Mouse (Mus musculus) urinary bladder, postnatal 25 days (tissue): Measurements from ENCODE around the gene Arntl2.
"Not testable (repeated sequence)": the region's sequence is repeated elsewhere in the genome, so short reads cannot be mapped to it uniquely, and the experiment has no call there.

ENCODE experiments used
- DNase-seq: peaks from one replicate; pipeline ENCODE4 v3.0.0; 2022; ENCODE audit warnings: low spot score

Gene Arntl2

DNA sequence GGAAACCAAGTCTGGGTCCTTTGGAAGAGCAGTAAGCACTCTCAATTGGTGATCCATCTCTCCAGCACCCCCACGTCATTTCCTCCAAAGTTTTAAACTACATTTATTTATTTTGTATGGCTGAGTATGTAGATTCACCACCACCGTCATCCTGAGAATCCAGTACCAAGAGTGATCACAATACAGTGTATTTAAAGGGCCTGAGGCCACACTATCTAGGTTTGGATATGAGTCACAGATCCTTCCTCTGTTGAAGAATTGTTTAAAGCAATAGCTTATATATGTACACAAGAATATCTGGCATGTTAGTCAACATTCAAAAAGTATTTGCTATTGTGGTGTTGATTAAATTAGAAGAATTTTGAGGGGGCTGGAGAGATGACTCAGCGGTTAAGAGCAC lies 52.4 kb downstream of the Arntl2 start:
- no peak for DNase-seq

DNA sequence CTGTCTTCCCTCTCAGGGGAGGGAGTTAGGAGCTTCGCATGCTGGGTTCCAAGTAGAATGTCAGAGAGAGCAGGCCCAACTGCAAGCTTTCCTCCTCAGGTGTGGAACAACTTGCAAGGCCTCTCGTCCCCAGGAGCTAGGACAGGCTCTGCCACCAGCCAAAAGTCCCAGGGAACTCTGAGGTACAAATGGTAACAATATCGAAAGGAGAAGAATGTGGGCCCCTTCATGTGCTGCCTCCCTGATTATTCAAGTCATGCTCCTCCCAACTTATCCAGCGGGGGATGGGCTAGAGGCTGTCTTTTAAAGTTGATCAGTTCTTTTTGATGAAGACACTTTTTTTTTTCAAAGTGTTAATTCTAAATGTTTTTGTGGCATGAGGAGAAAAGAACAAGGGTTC lies 54.2 kb downstream of the Arntl2 start, which contains the start of gene Smco2:
Gene Smco2, plus strand, starts transcription at position 55 of the 400 bp plus-strand sequence.
- no peak for DNase-seq

DNA sequence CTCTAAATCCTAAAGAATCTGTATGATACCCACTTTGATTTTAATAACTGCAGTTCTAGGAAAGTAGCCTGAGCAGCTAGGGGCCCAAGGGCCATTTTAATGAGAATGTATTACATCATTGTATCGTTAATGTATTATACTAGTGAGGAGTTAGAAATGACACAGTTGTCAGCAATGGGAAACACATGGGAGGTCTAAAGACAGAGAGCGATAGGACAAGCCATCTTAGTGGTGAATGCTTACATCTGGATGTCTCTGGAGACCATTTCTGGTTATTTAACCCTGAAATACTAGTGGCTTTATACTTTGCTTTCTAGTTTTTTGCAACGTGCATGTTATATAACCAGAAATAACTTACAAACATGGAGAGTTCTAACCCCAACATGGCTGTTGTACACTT lies 56.1 kb downstream of the Arntl2 start:
- DNase-seq = no peak

DNA sequence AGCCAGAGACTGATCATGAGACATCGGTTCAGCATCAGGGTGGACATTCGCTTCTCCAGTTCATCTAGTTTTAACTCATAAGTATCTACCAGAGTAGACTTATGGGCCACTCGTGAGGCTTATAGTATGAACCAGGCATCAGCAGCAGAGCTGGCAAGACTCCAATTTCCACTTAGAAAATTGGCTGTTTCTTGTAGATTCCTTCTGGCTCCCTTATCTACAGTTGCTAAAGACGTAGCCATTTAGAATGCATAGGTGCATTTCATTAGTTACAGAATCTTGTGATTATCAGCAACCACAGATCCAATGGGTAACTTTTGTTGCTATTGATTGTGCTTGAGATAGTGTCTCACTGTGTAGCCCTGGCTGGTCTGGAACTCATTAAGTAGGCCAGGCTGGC lies 56.9 kb downstream of the Arntl2 start:
- DNase-seq = no peak

DNA sequence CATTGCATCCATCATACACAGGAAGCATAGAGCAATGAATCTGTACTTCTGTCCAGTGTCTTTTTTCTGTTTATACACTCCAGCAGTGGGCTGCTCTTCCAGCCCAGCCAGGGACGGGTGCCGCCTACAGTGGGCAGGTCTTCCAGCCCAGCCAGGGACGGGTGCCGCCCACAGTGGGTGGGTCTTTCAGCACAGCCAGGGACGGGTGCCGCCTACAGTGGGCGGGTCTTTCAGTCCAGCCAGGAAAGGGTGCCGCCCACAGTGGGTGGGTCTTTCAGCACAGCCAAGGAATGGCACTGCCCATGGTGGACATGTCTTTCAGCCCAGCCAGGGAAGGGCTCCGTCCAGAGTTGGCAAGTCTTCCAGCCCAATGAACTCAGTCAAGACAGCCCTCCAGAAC lies 59.3 kb downstream of the Arntl2 start:
- no peak for DNase-seq

DNA sequence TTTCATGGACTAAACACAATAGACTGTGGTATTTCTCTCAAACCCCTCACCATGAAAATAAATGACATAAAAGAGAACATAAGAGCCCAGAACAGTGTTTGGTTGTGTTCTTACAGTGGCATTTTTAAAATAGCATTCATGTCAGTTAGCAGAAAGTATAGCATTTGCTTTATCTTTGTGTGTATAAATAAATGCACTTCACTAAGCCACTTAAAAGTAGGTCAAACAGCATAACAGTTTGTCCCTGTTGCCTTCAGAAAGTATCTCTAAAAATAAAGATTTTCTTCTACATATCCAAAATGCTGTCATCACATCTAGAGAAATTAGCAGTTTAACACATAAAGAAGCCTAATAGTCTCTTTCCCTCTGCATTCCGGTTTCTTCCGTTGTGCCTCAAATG lies 61.5 kb downstream of the Arntl2 start:
- no peak for DNase-seq

DNA sequence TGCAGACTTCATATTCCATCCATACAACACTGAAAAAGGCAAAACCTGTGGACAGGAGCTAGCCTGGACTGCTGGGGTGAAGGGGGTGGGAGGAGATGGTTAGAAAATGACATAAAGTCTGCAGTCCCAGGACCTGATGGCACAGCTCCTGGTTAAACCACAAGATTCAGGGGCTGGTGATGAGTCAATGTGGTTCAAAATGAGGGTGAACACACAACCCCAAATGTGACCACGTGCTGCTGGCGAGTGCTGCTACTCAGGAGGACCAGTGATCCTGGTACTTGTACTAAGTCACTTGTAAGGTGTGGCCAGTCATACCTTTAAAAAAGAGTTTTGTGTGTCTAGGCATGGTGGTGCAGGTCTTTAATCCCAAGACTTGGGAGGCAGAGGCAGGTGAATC lies 67.3 kb downstream of the Arntl2 start:
- no peak for DNase-seq

DNA sequence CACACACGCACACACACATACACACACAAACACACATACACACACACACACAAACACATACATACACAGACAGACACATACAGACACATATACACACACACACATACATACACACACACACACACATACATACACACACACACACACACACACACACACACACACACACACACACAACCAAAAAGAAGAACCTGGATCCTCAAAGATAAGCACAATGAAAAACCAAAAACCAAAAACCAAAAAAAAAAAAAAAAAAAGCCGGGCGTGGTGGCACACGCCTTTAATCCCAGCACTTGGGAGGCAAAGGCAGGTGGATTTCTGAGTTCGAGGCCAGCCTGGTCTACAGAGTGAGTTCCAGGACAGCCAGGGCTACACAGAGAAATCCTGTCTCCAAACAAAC lies 68.5 kb downstream of the Arntl2 start:
- DNase-seq = not testable (repeated sequence)

DNA sequence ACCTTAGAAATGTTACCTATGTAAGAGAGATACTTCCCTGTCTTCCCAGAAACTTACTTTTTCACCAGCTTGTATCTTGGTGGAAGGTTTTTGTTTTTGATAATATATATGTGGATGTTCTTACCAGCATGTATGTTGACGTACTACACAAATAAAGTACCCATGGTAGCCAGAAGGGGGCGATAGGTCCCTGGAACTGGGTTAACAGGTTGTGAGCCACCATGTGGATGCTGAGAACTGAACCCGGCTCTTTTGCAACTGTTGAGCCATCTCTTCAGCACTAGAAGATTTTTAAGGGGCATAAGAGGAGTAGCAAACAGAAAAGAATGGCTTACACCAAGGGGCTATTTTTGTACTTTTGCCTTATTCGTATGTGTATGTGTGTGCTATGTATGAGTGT lies 69.8 kb downstream of the Arntl2 start:
- DNase-seq = no peak

DNA sequence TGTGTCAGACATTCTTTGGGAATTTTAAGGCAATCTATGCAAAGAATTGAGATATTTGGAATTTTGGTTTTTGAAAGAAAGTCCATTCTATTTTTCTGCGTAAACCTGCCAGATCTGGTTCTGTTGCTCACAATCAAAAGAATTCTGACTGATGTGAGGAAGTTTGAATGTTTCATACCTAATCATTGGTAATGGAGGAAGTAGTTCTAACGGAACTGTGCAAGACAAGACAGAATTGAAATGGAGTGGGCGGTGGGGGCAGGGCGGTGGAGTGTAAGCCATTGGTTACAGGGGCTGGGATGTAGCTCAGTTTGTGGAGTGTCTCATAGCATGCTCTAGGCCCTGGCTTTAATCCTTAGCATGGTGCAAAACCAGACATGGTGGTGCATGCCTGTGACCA lies 76.1 kb downstream of the Arntl2 start:
- DNase-seq = no peak

DNA sequence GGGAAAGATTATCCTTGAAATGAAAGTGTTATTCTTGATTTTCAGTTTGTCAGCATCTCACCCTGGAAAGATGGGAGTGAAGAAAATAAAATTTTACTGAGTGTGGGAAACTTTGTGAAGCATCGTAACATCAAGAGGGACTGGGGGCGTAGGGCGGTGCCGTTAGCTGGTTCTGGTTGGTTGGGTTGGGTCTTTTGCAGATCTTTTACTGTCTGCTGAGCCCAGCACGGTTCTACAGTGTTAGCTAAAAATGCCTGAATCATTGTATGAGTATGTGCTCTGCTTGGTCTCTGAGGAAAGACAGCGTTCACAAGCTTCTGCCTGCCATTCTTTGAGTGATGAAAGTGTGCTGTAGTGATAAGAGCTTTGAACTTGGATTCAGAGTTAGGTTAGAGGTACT lies 78.6 kb downstream of the Arntl2 start:
- DNase-seq = no peak

DNA sequence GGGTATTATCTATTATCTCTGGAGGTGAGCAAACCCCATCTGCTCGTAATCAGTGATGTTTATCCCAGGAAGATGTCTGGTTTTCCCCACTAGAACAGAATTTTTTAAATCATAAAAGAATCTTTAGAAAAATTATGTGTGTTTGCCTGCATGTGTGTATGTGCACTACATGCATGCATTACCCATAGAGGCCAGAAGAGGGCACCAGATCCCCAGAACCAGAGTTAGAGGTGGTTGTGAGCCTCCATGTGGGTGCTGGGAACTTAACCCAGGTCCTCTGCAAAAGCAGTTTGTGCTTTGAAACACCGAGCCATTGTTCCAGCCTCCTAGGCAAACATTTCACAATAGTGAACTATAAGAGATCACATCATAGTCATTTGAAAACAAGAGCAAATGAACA lies 81.0 kb downstream of the Arntl2 start:
- no peak for DNase-seq

DNA sequence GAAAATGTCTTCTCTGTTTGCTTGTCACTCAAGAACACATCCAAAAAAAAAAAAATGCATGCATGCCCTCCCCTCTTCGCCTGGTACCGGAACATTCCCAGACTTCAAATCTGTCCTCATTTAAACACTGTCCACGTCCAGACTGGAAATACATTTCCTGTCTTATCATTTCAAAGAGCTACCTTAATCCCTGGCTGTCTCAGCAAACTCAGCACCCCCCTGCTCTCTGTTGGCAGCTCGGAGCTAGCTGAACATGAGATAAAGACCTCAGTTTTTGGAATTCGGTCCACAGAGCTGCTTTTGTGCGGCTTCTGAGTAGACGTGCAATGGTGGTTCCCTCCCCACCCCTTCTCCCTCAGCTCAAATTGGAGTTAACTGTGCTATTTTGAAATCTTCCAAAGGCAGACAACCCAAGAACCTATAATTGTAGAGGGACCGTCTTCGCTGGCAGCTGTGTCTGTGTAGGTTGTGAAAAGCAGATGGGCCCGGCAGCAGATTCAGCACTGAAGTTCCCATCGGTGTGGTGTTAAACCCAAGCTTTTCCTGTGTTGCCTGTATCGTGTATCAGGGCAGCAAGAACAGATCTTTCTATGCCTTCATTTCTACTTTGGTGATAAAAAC lies 81.7 kb downstream of the Arntl2 start:
- DNase-seq = no peak

DNA sequence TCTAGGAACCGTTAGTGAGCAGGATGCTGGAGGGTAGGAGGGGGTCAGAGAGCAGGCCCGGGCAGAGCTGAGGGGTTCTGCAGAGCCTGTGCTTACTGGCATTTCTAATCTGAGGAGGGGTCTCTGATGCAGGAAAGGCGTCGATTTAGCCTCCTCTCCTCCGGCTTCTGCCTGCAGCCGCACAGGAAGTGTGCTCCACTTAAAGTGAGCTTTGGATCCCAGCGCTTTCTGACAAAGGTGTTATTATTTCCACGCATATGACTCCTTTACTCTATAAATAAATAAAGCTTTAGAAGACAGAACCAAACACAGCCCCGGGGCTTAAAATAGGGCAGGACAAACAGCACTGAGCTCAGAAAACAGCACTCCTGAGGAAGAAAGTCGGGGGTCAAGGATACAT lies 83.1 kb downstream of the Arntl2 start:
- no peak for DNase-seq

DNA sequence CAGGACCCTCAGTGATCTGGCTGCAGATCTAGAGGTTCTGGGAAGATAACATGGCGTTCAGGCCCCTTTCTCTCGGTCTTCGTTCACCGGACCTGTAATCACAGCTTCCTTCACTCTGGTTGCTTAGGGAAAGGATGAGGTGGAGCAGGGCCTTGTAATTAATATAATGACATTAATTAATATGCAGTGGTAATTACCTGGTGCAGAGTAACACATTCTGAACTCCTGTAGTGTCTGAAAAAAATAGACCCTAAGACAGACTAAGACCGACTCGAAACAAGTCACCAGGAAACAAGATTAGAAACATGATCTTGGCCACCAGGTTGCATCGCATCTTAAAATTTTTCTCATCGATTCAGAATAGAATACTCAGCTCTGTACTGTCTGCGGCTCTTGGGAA lies 84.0 kb downstream of the Arntl2 start:
- DNase-seq = no peak

DNA sequence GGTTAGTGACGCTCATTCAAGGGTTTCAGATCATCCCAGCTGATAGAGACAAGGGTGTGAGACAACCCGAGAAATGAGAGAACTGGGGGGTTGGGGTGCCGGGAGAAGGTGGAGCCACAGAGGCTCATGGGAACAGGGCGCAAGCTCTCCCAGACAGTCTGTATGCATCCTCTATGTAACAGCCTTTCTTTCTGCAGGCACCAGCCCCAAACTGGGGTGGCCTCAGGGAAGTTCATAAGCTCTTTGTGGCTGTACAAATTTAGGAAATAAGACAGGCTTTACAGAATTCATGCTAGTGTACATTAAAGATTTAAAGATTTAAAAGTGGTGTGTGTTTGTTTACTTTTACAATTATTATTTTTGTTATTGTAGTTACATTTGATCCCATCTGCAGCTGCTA lies 84.4 kb downstream of the Arntl2 start:
- no peak for DNase-seq

DNA sequence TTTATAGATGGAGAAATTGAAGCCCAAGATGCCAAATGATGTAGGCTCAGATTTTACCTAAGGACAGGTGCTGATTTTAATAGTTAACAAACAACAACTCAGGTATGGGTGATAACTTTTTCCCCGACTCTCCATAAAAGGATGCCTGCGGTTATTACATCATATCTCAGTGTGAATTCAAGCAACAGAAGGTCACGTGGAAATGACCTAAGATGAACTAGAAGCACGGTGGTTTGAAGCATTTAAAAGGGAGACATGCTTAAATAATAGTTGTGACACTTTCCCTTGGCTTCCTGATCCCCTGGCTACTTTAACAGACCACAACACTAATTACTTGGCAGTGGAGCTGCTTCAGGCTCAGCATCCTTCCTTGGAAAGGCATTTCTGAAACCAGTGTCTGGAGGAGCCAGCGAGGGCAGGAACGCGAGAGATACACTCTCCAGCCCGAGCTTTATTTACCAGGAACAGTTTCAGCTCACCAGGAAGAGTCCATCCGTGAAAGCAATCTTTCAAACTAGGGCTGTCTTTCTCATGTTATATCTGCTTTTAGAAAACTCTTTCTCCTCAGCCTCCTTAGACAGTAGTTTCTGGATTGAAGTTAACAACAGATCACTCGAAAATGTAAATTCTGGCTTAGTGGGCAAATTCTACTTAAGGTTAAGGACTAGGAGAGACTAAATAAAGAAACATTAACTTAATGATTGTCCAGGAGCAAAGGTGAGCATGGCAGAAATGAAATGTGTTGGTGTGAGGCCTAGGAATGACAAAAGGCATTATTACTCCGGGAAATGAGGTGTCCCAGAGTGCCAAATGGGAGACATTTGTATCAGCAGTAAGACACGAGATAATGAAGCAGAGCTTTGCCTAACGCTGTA lies 86.3 kb downstream of the Arntl2 start:
- no peak for DNase-seq
